Mouse (Mus musculus): ENCODE data around the gene Cfap43.

The Cfap43 gene

GRCm38 (mm10) chr19:47919126-47919965 is at the start of gene Cfap43, which contains the start of gene Itprip:
Cfap43 (minus strand) TSS chr19:47919287.
Itprip (minus strand) TSS chr19:47919299.
- in situ Hi-C loops (cut with MboI, MseI) = no loop called here

GRCm38 (mm10) chr19:47958181-47958580 is 39.1 kb upstream of the Cfap43 start:
- in situ Hi-C loops (cut with MboI, MseI) = no loop called here

GRCm38 (mm10) chr19:47953169-47953568 is 34.1 kb upstream of the Cfap43 start:
- in situ Hi-C loops (cut with MboI, MseI) = no loop called here

DNA sequence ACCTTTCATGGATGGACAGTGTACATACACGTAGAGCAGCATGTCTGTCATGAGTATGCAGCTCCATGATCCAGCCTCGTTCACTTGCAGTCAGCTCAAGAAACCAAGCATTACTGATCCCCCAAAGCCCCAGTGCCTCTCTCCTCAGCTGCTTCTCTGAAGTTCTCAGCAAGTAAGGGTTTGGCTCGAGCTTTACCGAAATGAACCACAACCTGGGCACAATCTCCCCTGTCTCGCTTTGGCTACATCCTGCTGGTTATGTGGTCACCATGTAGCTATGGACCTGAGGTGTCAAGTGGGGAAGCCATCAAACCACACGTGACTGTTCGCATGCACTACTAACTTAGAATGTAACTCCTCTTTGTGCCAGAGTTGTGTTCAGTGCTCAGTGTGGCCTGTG is 31.9 kb upstream of the Cfap43 start:
- in situ Hi-C loops (cut with MboI, MseI) = no loop called here

DNA sequence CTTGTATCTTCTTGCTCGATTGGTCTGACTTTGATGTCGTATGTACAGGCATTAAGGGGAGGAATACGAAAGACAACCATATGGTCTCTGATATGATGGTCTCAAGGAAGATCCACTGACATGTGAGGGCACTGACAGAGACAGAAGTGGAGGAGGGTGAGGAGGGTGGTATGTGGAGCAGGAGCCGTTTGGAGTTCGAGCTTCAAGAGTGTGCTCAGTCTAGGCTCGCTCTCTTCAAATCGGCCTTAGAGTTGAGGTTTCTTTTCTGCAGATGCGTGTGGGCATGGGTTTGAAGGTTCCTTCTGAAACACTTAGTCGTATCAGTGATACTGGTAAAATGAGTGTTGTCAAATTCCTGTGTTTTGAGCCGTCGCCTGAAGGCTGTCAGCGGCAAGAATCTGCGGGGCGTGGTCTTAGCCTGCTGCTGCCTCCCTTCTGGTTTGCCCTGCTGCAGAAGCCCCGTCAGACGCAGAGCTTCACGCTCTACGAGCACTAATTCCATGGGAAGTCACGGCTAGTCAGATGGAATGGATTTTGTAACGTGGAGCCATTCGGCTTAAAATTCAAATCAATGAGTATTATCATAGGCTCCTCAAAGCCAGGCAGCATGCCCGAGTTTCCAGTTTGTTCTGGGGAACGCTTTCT is 27.9 kb upstream of the Cfap43 start:
- in situ Hi-C loops (cut with MboI, MseI) = no loop called here

- in situ Hi-C loops (cut with MboI, MseI) = no loop called here
These were observed 20.3 kb upstream of the Cfap43 start for GRCm38 (mm10) chr19:47939361-47939760.

GRCm38 (mm10) chr19:47937443-47938406 is 18.6 kb upstream of the Cfap43 start, which contains the start of gene Cfap58:
Cfap58 (plus strand) TSS chr19:47937675.
- in situ Hi-C loops (cut with MboI, MseI) = no loop called here

GRCm38 (mm10) chr19:47936938-47937337 is 17.9 kb upstream of the Cfap43 start:
- in situ Hi-C loops (cut with MboI, MseI) = no loop called here

DNA sequence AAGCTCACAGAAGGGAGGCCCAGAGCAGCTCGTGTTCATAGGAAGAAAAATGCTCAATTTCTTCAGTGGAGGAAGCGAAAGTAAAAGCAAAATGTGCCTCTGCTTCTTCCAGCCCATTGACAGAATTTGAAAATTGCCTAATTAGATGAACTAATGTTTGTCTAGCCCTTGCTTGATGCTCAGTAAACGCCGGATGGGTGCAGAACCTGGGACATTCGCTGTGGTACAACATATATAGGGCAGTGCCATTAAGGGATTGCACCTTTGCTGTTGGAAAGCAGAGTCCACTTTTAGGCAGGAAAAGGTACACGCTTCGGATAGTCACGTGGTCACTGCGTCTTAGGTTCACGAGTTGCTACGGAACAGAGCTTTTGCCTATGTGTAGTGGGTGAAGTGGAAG is 17.4 kb upstream of the Cfap43 start:
- in situ Hi-C loops (cut with MboI, MseI) = no loop called here

DNA sequence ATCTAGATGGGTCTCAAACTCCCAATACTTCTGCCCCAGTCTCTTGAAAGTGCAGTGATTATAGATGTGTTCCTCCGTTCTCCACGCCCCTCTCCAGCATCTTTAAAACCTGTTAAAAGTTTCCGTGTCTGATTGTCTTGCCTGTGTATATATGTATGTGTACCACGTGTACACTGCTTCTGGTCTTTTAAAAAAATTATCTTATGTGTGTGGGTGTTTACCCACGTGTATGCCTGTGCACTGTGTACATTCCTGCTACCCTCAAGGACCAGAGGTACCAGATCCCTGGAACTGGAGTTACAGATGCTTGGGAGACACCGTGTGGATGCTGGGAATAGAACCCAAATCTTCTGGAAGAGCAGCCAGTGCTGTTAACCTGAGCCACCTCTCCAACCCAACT is 16.4 kb upstream of the Cfap43 start:
- in situ Hi-C loops (cut with MboI, MseI) = no loop called here

- in situ Hi-C loops (cut with MboI, MseI) = loop anchor here (5.0 kb wide), 1 partner anchor 52 kb away; no protein-coding TSS in a partner anchor
These were observed 15.7 kb upstream of the Cfap43 start for GRCm38 (mm10) chr19:47934636-47935238.

- in situ Hi-C loops (cut with MboI, MseI) = loop anchor here (5.0 kb wide), 1 partner anchor 52 kb away; no protein-coding TSS in a partner anchor
These were observed 15.1 kb upstream of the Cfap43 start for GRCm38 (mm10) chr19:47934146-47934545.

DNA sequence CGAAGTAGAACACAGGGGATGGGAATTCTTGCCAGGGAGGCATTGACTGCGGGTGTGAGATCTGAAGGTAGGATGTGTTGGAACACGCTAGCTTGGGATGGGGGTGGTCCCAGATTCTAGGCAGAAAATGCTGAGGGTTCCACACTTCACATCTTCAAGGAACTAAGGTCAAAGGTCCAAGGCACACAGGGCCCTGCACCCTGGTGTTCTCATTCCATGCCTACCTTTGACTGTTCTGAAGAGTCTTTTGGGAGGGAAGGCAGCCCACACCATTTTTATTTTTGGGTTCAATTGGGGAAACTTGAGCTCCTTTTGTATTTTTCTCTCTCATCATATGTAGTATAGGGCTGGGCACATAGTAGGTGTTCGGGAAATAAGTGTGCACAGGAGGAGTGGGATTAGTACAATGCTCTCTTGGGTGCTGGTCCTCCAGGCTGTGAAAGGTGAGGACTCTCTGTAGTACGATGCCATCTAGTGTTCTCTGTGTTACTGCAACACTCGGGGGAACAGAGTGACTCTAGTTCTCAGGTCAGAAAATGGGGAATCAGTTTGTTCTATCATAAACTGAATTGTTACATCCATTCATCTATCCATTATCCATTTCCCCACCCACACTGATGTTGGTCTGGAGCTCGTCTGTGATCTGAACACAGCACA is 13.0 kb upstream of the Cfap43 start:
- in situ Hi-C loops (cut with MboI, MseI) = loop anchor here (5.0 kb wide), 1 partner anchor 50 kb away; no protein-coding TSS in a partner anchor

GRCm38 (mm10) chr19:47929043-47929442 is 10.0 kb upstream of the Cfap43 start:
- in situ Hi-C loops (cut with MboI, MseI) = no loop called here

DNA sequence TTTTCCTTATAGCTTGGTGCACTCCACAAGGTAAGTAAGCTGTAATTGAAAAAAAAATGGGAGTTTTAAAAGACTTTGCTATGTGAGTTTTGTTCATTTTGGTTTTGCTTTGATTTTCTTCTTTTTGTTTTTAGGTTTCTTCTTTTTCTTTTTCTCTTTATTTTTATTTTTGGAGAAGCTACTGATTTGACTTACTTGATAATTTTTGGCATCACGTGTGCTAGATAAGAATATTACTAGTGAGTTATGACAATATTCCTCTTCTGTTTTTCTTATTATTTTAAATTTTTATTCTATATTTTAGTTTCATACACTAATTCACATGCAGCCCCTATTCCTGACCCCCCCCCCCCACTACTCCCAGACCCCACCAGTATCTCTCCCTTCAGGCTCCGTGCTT is 7.9 kb upstream of the Cfap43 start:
- in situ Hi-C loops (cut with MboI, MseI) = no loop called here

DNA sequence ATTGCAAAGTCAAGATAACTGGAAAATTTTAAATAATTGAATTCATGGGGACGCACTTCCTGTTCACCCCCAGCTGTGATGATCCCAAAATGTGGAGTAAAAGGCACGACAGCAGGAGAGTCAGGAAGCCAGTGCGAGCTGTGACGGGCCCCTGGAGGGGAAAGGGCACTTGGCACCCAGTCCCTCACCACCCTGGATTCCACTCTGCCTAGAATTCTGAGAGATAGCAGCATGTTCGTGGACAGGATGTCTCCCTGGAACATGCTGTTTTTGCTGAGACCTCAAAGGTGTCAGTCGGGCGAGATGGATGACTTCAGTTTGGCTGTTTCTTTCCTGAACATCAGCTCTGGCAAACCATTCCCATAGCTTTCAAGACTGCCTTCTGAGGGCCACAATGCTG is 6.7 kb upstream of the Cfap43 start:
- in situ Hi-C loops (cut with MboI, MseI) = no loop called here

- in situ Hi-C loops (cut with MboI, MseI) = no loop called here
These were observed 884 bp upstream of the Cfap43 start for GRCm38 (mm10) chr19:47919966-47920375.

DNA sequence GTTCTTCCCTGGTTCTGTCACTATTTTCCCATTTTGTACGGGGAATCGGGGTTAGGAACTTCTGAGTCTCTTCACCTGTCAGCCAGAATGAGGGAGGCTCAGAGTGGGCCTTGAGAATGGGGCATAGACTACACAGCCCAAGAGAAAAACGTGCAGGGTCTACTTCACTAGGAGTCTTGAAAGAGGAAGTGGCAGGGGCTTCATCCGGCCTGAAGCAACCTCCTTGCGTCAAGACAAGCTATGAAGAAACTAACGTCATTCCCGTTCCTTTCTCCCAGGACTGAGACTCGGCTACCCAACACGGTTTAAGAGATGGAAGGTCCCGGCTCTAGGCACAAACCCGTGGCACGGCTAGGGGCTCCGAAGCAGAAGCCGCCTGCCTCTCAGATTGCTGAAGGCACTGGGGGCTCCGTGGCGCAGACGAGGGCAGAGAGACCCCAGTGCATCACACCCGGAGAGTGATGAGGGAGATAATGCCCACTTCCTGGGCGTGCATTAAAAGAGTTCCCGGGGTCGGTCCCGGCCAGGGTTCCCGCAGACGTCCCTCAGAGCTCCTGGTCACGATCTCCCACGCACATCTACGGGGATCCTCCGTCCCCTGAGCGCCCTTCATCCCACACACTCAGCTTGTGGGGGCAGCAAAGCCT is 509 bp downstream of the Cfap43 start:
- in situ Hi-C loops (cut with MboI, MseI) = no loop called here

DNA sequence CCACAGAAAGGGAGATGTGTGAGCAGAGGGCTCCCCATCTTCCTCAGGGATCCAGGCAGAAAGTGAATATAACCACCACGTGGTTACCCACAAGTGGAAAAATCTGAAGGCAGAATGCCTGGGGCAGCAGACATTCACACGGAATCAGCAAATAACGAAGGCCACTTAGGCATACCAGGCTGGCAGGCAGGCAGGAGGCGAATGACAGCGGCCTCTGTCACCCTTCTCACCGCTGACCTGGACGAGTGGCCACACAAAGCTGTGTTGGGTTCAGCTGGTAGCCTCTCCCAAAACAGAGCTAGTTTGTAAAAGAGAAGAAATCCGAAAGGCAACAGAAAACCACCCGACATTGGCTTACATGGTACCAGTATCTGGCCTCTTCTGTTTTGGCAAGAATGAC is 1.1 kb downstream of the Cfap43 start:
- in situ Hi-C loops (cut with MboI, MseI) = no loop called here

DNA sequence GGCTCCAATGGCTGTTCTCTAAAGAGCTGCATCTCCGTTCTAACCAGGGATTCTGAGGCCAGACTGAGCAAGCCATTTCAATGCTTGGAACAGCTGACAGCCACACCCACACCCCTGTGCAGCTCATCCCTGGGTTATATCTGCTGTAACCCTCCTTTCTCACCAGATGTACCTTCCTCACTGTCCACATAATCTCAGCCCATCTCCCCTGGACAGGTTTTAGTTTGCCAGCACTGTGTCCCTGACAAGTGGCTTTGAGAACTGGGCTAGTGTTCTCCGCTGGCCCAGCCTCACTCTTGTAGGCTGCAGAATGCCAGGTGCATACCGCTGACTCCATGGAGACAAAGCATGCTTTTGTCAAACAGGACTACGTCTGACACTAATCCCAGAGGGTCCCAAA is 1.7 kb downstream of the Cfap43 start:
- in situ Hi-C loops (cut with MboI, MseI) = no loop called here

Data from regulatory T cell (primary cell).